Mouse (Mus musculus) CH12.LX (cell line): Measurements from ENCODE around the gene Sema3a. TPM values are rescaled to one million over a fixed set of nuclear protein-coding genes. Genes with fewer than 3 reads are reported as not detected.

Experiments
- DNase-seq: peaks from one replicate; pipeline ENCODE4 v3.0.0-alpha.2; 2013; ENCODE audit errors: extremely low read depth
- H3K27ac ChIP-seq: 2 replicates; pipeline ENCODE4 v1.5.1; 2012; ENCODE audit warnings: low read depth, mild to moderate bottlenecking, control low read depth, moderate library complexity; ENCODE audit not compliant: insufficient read depth
- H3K27me3 ChIP-seq: replicated peaks from 2 replicates; pipeline ENCODE3; 2012; ENCODE audit warnings: inconsistent platforms
- H3K36me3 ChIP-seq, 2 experiments: replicated peaks in 1 of 2; 2 replicates each; pipeline versions ENCODE3 to v1.6.1; 2012; ENCODE audit warnings: inconsistent platforms in 1 of 2, low read length in 1 of 2, mild to moderate bottlenecking in 1 of 2, mixed read lengths in 1 of 2, moderate library complexity in 1 of 2; ENCODE audit not compliant: control insufficient read depth in 1 of 2, insufficient read depth in 1 of 2
- H3K4me1 ChIP-seq, 2 experiments: 2 replicates each; pipeline ENCODE4 v1.6.1; 2012; ENCODE audit warnings: inconsistent platforms in 1 of 2, moderate library complexity in 1 of 2; ENCODE audit not compliant: insufficient read depth in 2 of 2, control insufficient read depth in 1 of 2
- H3K4me2 ChIP-seq: 2 replicates; pipeline ENCODE4 v1.6.1; 2012; ENCODE audit warnings: low read depth, mild to moderate bottlenecking, control low read depth; ENCODE audit not compliant: poor library complexity, insufficient read depth, severe bottlenecking
- H3K4me3 ChIP-seq, 3 experiments: fragments of 150-350 bp in 1 of 3; sonication (generic) in 1 of 3; replicated peaks in 1 of 3; 2 replicates each; pipeline versions ENCODE3 to v1.5.1; 2011 to 2012; ENCODE audit warnings: low read depth in 2 of 3, low read length in 2 of 3, mild to moderate bottlenecking in 2 of 3, moderate library complexity in 2 of 3, control low read depth in 1 of 3, improper control_type of control experiment in 1 of 3, inconsistent platforms in 1 of 3, mixed read lengths in 1 of 3; ENCODE audit not compliant: poor library complexity in 1 of 3
- H3K79me2 ChIP-seq: replicated peaks from 2 replicates; pipeline ENCODE4 v1.6.1; 2012; ENCODE audit warnings: mild to moderate bottlenecking, moderate library complexity; ENCODE audit not compliant: control insufficient read depth, poor library complexity, insufficient read depth, severe bottlenecking; ENCODE audit errors: extremely low read depth
- H3K9ac ChIP-seq: 2 replicates; pipeline ENCODE4 v1.6.1; 2012; ENCODE audit warnings: low read depth, mild to moderate bottlenecking, control low read depth, moderate library complexity; ENCODE audit not compliant: insufficient read depth
- H3K9me3 ChIP-seq: replicated peaks from 2 replicates; pipeline ENCODE3; 2012; ENCODE audit warnings: low read length, inconsistent platforms, mixed read lengths
- BHLHE40 ChIP-seq: IDR thresholded peaks from 2 replicates; pipeline ENCODE4 v1.6.1; 2011; ENCODE audit warnings: mild to moderate bottlenecking, low read depth, low read length, improper control_type of control experiment
- CHD1 ChIP-seq: IDR thresholded peaks from 2 replicates; pipeline ENCODE4 v1.6.1; 2012; ENCODE audit warnings: low read depth, low read length, improper control_type of control experiment, inconsistent platforms
- CTCF ChIP-seq, 2 experiments: IDR thresholded peaks in 1 of 2; conservative IDR thresholded peaks in 1 of 2; 2 replicates each; pipeline ENCODE4 v1.5.1; 2011 to 2012; ENCODE audit warnings: low read depth in 2 of 2, low read length in 2 of 2, improper control_type of control experiment in 1 of 2, inconsistent platforms in 1 of 2, mild to moderate bottlenecking in 1 of 2, moderate library complexity in 1 of 2
- ELF1 ChIP-seq: IDR thresholded peaks from 2 replicates; pipeline ENCODE4 v1.6.1; 2014; ENCODE audit warnings: low read depth, mild to moderate bottlenecking, inconsistent platforms, low read length, improper control_type of control experiment
- ETS1 ChIP-seq: conservative IDR thresholded peaks from 2 replicates; pipeline ENCODE4 v1.6.1; 2012; ENCODE audit warnings: low read depth, mild to moderate bottlenecking, inconsistent platforms, low read length, improper control_type of control experiment, moderate library complexity
- JUND ChIP-seq: conservative IDR thresholded peaks from 2 replicates; pipeline ENCODE4 v1.6.1; 2011; ENCODE audit warnings: low read depth, low read length, improper control_type of control experiment
- MAFK ChIP-seq: IDR thresholded peaks from 2 replicates; pipeline ENCODE4 v1.6.1; 2011; ENCODE audit warnings: low read length, improper control_type of control experiment; ENCODE audit not compliant: insufficient replicate concordance
- MAX ChIP-seq: IDR thresholded peaks from 2 replicates; pipeline ENCODE4 v1.6.1; 2011; ENCODE audit warnings: low read length, improper control_type of control experiment
- MAZ ChIP-seq: IDR thresholded peaks from 2 replicates; pipeline ENCODE4 v1.6.1; 2012; ENCODE audit warnings: low read depth, mild to moderate bottlenecking, inconsistent platforms, low read length, improper control_type of control experiment, moderate library complexity
- MXI1 ChIP-seq: IDR thresholded peaks from 2 replicates; pipeline ENCODE4 v1.6.1; 2011; ENCODE audit warnings: mild to moderate bottlenecking, low read depth, low read length, improper control_type of control experiment
- MYC ChIP-seq: IDR thresholded peaks from 2 replicates; pipeline ENCODE4 v1.6.1; 2011; ENCODE audit warnings: low read depth, mild to moderate bottlenecking, improper control_type of control experiment, low read length
- RAD21 ChIP-seq: IDR thresholded peaks from 2 replicates; pipeline ENCODE4 v1.6.1; 2011; ENCODE audit warnings: low read depth, mild to moderate bottlenecking, low read length, improper control_type of control experiment, moderate library complexity
- SIN3A ChIP-seq: IDR thresholded peaks from 2 replicates; pipeline ENCODE4 v1.6.1; 2012; ENCODE audit warnings: low read length, improper control_type of control experiment, inconsistent platforms
- SMC3 ChIP-seq: IDR thresholded peaks from 2 replicates; pipeline ENCODE4 v1.6.1; 2011; ENCODE audit warnings: low read depth, low read length, improper control_type of control experiment
- TBP ChIP-seq: conservative IDR thresholded peaks from 2 replicates; pipeline ENCODE4 v1.6.1; 2011; ENCODE audit warnings: low read depth, low read length, improper control_type of control experiment
- TCF12 ChIP-seq: IDR thresholded peaks from 2 replicates; pipeline ENCODE4 v1.6.1; 2014; ENCODE audit warnings: low read depth, mild to moderate bottlenecking, inconsistent platforms, low read length, improper control_type of control experiment
- UBTF ChIP-seq: IDR thresholded peaks from 2 replicates; pipeline ENCODE4 v1.6.1; 2012; ENCODE audit warnings: low read depth, mild to moderate bottlenecking, inconsistent platforms, low read length, improper control_type of control experiment, moderate library complexity
- USF1 ChIP-seq: IDR thresholded peaks from 2 replicates; pipeline ENCODE4 v1.6.1; 2014; ENCODE audit warnings: low read depth, mild to moderate bottlenecking, inconsistent platforms, low read length, improper control_type of control experiment
- ZC3H11A ChIP-seq: IDR thresholded peaks from 2 replicates; pipeline ENCODE4 v1.6.1; 2012; ENCODE audit warnings: low read depth, mild to moderate bottlenecking, inconsistent platforms, low read length, improper control_type of control experiment
- ZKSCAN1 ChIP-seq: IDR thresholded peaks from 2 replicates; pipeline ENCODE4 v1.6.1; 2012; ENCODE audit warnings: low read depth, inconsistent platforms, low read length, improper control_type of control experiment, borderline replicate concordance
- ZMIZ1 ChIP-seq: IDR thresholded peaks from 2 replicates; pipeline ENCODE4 v1.6.1; 2012; ENCODE audit warnings: low read depth, mild to moderate bottlenecking, inconsistent platforms, low read length, improper control_type of control experiment
- dilution Hi-C: fragments of 300-500 bp; cut with MboI; formaldehyde crosslinking; loops from 2 replicates; pipeline ENCODE4 v1.14.3; 2020; ENCODE audit warnings: low sequenced_read_pairs; ENCODE audit not compliant: extremely low pct_unique_long_range_greater_than_20kb, extremely low pct_ligation_motif_present
- in situ Hi-C: fragments of 300-500 bp; cut with MboI; formaldehyde crosslinking; loops from 3 replicates; pipeline ENCODE4 v1.14.3; 2019; ENCODE audit warnings: low sequenced_read_pairs, low pct_ligation_motif_present, low pct_unique_long_range_greater_than_20kb, mixed read lengths
- polyA plus RNA-seq: library from polyadenylated mRNA; unstranded; fragments of >175 nt; gene quantifications from 2 replicates; pipeline ENCODE4 v1.2.1, GENCODE M21; 2012; ENCODE audit warnings: low read depth; ENCODE audit not compliant: insufficient read length
- total RNA-seq, 2 experiments: library from RNA; depleted of rRNA; stranded (reverse); fragments of 300-350 nt in 1 of 2; fragments of >200 nt in 1 of 2; gene quantifications; 2 replicates each; pipeline ENCODE4 v1.2.3; 2012 to 2014

Sema3a gene
- total and polyA plus RNA-seq, 3 experiments = not detected

- Histone ChIP-seq H3K9me3 (peaks cover 25% of the 10 kb centered on the region), H3K36me3 (no peaks in the 10 kb centered on the region)
- TF ChIP-seq TCF12 (no peak), MYC (no peak), SIN3A (no peak), ZMIZ1 (no peak), ZKSCAN1 (no peak), USF1 (no peak), MAZ (no peak)
- TF ChIP-seq, all 38 proteins: peak for 0
- dilution Hi-C loops = no loop called here
- no peaks in the 10 kb centered on the region for H3K27me3 ChIP-seq
- in situ Hi-C loops = no loop called here
- H3K4me1 ChIP-seq = no peaks in the 10 kb centered on the region
- no peak overlapping the region for H3K9ac ChIP-seq
- H3K4me3 ChIP-seq = no peak overlapping the region
- H3K4me2 ChIP-seq = no peak overlapping the region
- no peaks in the 10 kb centered on the region for H3K79me2 ChIP-seq
- no peak for DNase-seq
- H3K27ac ChIP-seq = no peak overlapping the region
Measured at GRCm38 (mm10) chr5:13468856-13469255, 343.6 kb downstream of the Sema3a start.

- Histone ChIP-seq H3K4me1 (no peaks in the 10 kb centered on the region), H3K4me2 (no peak overlapping the region), H3K4me3 (no peak overlapping the region), H3K9me3 (peaks cover 29% of the 10 kb centered on the region), H3K27me3 (no peaks in the 10 kb centered on the region), H3K36me3 (no peaks in the 10 kb centered on the region), H3K27ac (no peak overlapping the region), H3K79me2 (no peaks in the 10 kb centered on the region), H3K9ac (no peak overlapping the region)
- dilution Hi-C loops (no loop called here), in situ Hi-C loops (no loop called here)
- DNase-seq = no peak
- TF ChIP-seq ELF1 (no peak), JUND (no peak), ETS1 (no peak), MAZ (no peak), ZMIZ1 (no peak), UBTF (no peak), USF1 (no peak), MAX (no peak), MYC (no peak), RAD21 (no peak), ZKSCAN1 (no peak), SMC3 (no peak), TBP (no peak), MAFK (no peak), BHLHE40 (no peak), CHD1 (no peak), CTCF (conservative IDR thresholded peaks at IDR 0.05 in 1 of 2, IDR thresholded peaks at IDR 0.05 in 1 of 2; ENCODE audit: low read depth in 2 of 2, low read length in 2 of 2) (no peak), ZC3H11A (no peak), TCF12 (no peak), MXI1 (no peak)
Measured at GRCm38 (mm10) chr5:13469401-13469800, 344.2 kb downstream of the Sema3a start.
